Mouse (Mus musculus) lung, embryonic 15.5 days (tissue): ENCODE measurements around the gene Ccdc85b. TPM values are rescaled to one million over a fixed set of nuclear protein-coding genes. Genes with fewer than 3 reads are reported as not detected.
"Not testable (repeated sequence)": the region's sequence is repeated elsewhere in the genome, so short reads cannot be mapped to it uniquely, and the experiment has no call there.

Source experiments
- ATAC-seq: fragments of 200-750 bp; cut with Nextera tagmentation; 2 replicates; pipeline ENCODE4 v1.8.0; 2017; ENCODE audit warnings: moderate number of reproducible peaks, borderline replicate concordance; ENCODE audit not compliant: low FRiP score, low TSS enrichment; ENCODE audit errors: extremely low read depth
- H3K27ac ChIP-seq: fragments of 300-500 bp; sonication (generic); 2 replicates; pipeline ENCODE4 v1.5.1; 2015; ENCODE audit warnings: moderate library complexity, mild to moderate bottlenecking, inconsistent platforms
- H3K27me3 ChIP-seq: fragments of 300-500 bp; sonication (generic); 2 replicates; pipeline ENCODE4 v1.6.1; 2015; ENCODE audit warnings: inconsistent platforms
- H3K36me3 ChIP-seq: fragments of 300-500 bp; sonication (generic); 2 replicates; pipeline ENCODE4 v1.6.1; 2015; ENCODE audit warnings: inconsistent platforms
- H3K4me1 ChIP-seq: fragments of 300-500 bp; sonication (generic); 2 replicates; pipeline ENCODE4 v1.6.1; 2015; ENCODE audit warnings: inconsistent platforms
- H3K4me2 ChIP-seq: fragments of 300-500 bp; sonication (generic); 2 replicates; pipeline ENCODE4 v1.6.1; 2015; ENCODE audit warnings: inconsistent platforms, mild to moderate bottlenecking, moderate library complexity
- H3K4me3 ChIP-seq: fragments of 300-500 bp; sonication (generic); 2 replicates; pipeline ENCODE4 v1.5.1; 2015; ENCODE audit warnings: mild to moderate bottlenecking, inconsistent platforms
- H3K9ac ChIP-seq: fragments of 300-500 bp; sonication (generic); 2 replicates; pipeline ENCODE4 v1.6.1; 2015; ENCODE audit warnings: inconsistent platforms
- H3K9me3 ChIP-seq: fragments of 300-500 bp; sonication (generic); 2 replicates; pipeline ENCODE4 v1.6.1; 2016; ENCODE audit warnings: inconsistent platforms
- WGBS: fragments of 180-500 bp; shearing (Covaris S2); methylation state at CpG from one replicate; pipeline ENCODE4 v1.1.7; 2015; 5-methylcytosine and 5-hydroxymethylcytosine counted together
- polyA plus RNA-seq: library from polyadenylated mRNA; unstranded; fragments of >200 nt; fragmentation: Nextera tagmentation; extraction: Ambion mirVana; gene quantifications from 2 replicates; pipeline ENCODE4 v1.2.1, GENCODE M21; 2015

Gene Ccdc85b
- polyA plus RNA-seq, 1 experiment from 2014 or later, result 12.1 TPM

DNA sequence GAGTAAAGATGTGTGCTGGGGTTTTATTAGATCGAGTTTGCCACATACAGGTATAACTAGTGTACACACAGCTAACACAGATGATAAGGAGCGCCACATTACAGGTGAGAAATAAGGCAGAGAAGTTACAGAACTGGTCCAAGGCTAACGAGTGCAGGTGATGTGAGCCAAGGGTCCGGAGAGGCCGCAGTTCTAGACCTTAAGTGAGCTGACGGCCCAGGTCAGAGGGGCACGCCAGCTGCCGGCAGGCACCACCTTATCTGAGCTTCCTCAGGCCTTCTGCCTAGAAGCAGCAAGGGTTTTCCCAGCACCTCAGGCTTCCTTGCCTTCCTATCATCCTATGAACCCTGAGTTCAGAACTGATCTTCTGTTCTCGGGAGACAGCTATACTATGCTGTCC, 38.1 kb downstream of the Ccdc85b start:
- H3K9me3 ChIP-seq, result no peaks in the 10 kb centered on the region
- peaks cover 13% of the 10 kb centered on the region for H3K4me1 ChIP-seq
- H3K9ac ChIP-seq, result no peak overlapping the region
- H3K4me3 ChIP-seq, result no peak overlapping the region
- H3K27ac ChIP-seq, result no peak overlapping the region
- ATAC-seq, result no peak
- 83% methylated on average over 9 of the region's 9 CpGs for WGBS
- H3K36me3 ChIP-seq, result peaks cover 37% of the 10 kb centered on the region
- H3K4me2 ChIP-seq, result no peak overlapping the region
- H3K27me3 ChIP-seq, result no peaks in the 10 kb centered on the region

DNA sequence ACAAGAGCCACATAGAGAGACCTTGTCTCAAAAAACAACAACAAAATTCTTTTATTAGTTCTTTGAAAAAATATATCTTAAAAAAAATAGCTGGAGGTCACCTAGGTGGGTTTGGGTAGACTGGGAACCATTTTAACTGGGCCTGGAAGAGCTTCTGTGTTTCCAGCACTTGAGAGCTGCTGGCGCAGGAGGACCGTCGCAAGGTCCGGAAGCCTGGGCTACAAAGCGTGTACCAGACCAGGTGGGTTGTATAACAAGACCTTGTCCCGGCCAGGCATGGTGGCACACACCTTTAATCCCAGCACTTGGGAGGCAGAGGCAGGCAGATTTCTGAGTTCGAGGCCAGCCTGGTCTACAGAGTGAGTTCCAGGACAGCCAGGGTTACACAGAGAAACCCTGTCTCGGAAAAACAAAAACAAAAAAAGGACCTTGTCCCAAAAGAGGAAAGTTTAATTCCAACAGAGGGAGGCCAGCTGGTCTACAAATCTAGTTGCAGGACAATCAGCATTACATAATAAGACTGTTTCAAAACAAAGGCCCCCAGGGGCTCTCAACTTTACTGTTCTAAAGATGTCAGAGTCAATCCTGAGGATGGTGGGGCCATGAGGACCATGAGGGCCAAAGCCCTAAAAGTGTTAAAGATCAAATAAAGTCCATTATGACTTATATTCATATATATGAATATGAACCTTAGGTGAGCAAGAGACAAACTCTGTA, 38.8 kb downstream of the Ccdc85b start:
- no peak overlapping the region for H3K9ac ChIP-seq
- no peak overlapping the region for H3K4me3 ChIP-seq
- 93% methylated on average over 8 of the region's 8 CpGs for WGBS
- H3K27ac ChIP-seq, result no peak overlapping the region
- H3K27me3 ChIP-seq, result no peaks in the 10 kb centered on the region
- ATAC-seq, result no peak
- no peak overlapping the region for H3K4me2 ChIP-seq
- H3K36me3 ChIP-seq, result peaks cover 37% of the 10 kb centered on the region
- peaks cover 12% of the 10 kb centered on the region for H3K4me1 ChIP-seq
- H3K9me3 ChIP-seq, result no peaks in the 10 kb centered on the region

DNA sequence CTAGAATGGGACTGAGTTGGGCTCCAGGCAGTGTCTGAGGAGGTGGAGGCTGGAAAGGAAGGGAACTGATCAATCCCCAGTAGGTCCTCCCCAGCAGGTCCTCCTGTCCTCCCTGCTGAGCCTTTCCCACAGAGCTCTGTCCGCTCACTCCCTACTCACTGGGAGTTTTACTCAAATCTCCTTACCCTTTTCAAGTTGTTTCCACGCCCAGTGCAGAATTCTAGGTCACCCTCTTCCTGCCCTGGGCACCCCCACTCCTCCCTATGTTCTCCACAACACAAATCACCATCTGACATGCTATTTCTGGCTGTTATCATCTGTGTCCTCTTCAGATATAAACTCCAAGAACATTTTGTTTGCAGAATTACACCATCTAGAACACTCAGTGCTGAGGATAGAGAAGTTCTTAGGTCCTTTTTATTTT, 43.1 kb downstream of the Ccdc85b start:
- 0 out of 2 replicates have a peak, but pooled peaks cover 2% of the 10 kb centered on the region for H3K36me3 ChIP-seq
- no peaks in the 10 kb centered on the region for H3K9me3 ChIP-seq
- WGBS, result 51% methylated on average over 2 of the region's 2 CpGs
- H3K4me1 ChIP-seq, result no peaks in the 10 kb centered on the region; the same call in 1 of the 2 replicates
- no peak overlapping the region for H3K4me3 ChIP-seq
- no peak for ATAC-seq
- H3K27me3 ChIP-seq, result no peaks in the 10 kb centered on the region
- no peak overlapping the region for H3K27ac ChIP-seq
- no peak overlapping the region for H3K4me2 ChIP-seq
- no peak overlapping the region for H3K9ac ChIP-seq

DNA sequence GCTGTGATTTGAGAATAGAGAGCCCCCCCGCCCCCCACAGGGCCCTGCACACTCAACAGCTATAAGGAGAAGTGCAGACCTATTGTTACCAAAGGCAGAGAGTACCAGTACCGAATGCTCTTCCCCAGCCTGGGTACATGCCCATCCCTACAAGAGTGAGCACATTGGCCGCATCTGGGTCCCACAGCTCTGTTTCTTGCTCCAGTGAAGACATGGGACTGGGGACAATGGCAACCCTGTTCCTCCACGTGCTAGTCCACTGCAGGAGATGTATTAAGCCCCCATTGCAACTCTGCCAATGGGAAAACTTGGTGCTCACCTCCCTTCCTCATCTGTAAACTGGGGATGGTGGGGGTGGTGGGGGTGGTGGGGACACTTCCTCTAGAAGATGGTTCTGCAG, 43.9 kb downstream of the Ccdc85b start:
- Histone ChIP-seq H3K36me3 (no peaks in the 10 kb centered on the region), H3K9ac (no peak overlapping the region), H3K9me3 (no peaks in the 10 kb centered on the region), H3K4me1 (peaks cover 3% of the 10 kb centered on the region; the same call in 1 of the 2 replicates), H3K27ac (no peak overlapping the region), H3K27me3 (no peaks in the 10 kb centered on the region), H3K4me3 (no peak overlapping the region), H3K4me2 (no peak overlapping the region)
- 73% methylated on average over 4 of the region's 4 CpGs for WGBS
- ATAC-seq, result no peak

- H3K4me2 ChIP-seq, result no peak overlapping the region
- 52% methylated on average over 5 of the region's 5 CpGs for WGBS
- H3K36me3 ChIP-seq, result no peaks in the 10 kb centered on the region
- no peaks in the 10 kb centered on the region for H3K27me3 ChIP-seq
- no peaks in the 10 kb centered on the region for H3K9me3 ChIP-seq
- peaks cover 18% of the 10 kb centered on the region for H3K4me1 ChIP-seq
- H3K4me3 ChIP-seq, result no peak overlapping the region
- H3K9ac ChIP-seq, result no peak overlapping the region
- H3K27ac ChIP-seq, result no peak overlapping the region
- no peak for ATAC-seq
Observed at GRCm38 (mm10) chr19:5411961-5412360, 45.7 kb downstream of the Ccdc85b start.

GRCm38 (mm10) chr19:5410641-5411040, 47.1 kb downstream of the Ccdc85b start:
- Histone ChIP-seq H3K27me3 (no peaks in the 10 kb centered on the region), H3K4me3 (no peak overlapping the region), H3K36me3 (no peaks in the 10 kb centered on the region), H3K4me2 (no peak overlapping the region), H3K4me1 (peaks cover 18% of the 10 kb centered on the region), H3K9ac (no peak overlapping the region), H3K9me3 (no peaks in the 10 kb centered on the region), H3K27ac (no peak overlapping the region)
- ATAC-seq, result no peak
- WGBS, result 48% methylated on average over 5 of the region's 5 CpGs

- no peaks in the 10 kb centered on the region for H3K36me3 ChIP-seq
- WGBS, result 66% methylated on average over 5 of the region's 5 CpGs
- no peaks in the 10 kb centered on the region for H3K27me3 ChIP-seq
- H3K9ac ChIP-seq, result no peak overlapping the region
- no peak overlapping the region for H3K4me3 ChIP-seq
- no peaks in the 10 kb centered on the region for H3K9me3 ChIP-seq
- H3K4me2 ChIP-seq, result no peak overlapping the region
- peaks cover 18% of the 10 kb centered on the region for H3K4me1 ChIP-seq
- H3K27ac ChIP-seq, result peak overlapping the region; percentile 30; the same call in 1 of the 2 replicates
- ATAC-seq, result no peak
Observed at GRCm38 (mm10) chr19:5409068-5409467, 48.6 kb downstream of the Ccdc85b start.

DNA sequence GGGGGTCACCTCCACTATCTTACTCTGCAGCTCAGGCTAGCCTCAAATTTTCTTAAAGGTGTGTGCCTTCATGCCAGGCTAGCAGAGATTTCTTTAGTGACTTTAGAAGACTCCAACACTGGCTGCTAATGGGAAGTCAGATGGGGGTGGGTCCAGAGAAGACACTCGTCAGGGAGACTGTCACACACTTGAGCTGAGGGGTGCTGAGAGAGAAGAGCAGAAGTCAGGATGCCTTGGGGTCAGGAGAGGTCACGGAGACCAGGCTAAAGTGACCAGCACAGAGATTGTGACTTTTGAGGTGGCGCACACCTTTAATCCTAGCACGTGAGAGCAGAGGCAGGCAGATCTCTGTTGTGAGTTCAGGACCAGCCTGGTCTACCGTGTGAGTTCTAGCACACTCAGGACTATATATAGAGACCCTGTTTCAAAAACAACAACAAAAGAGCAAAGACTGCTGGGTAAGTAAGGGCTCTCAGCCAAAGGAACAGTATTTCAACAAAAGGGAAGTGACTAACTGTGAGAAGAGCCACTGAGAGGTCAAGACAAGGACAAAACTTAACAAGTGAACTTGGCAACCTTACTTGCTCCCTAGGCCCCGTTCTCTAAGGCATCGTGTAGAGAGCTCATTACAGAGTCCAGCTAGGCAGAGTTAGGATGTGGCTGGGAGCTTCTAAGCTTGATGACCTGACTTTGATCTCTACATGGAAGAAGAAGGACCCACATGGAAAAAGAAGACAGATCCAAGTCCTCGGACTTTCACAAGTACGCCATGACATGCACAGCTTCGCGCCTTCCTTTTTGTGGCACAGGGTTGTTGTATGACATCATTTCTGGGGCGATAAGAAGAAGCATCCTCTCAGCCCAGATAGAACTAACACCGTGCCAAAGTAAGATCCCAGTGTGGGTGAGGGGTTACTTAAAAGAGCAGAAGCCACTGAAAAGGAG, 49.4 kb downstream of the Ccdc85b start:
- H3K9ac ChIP-seq, result no peak overlapping the region
- no peak overlapping the region for H3K4me3 ChIP-seq
- H3K4me1 ChIP-seq, result peaks cover 18% of the 10 kb centered on the region
- H3K9me3 ChIP-seq, result no peaks in the 10 kb centered on the region
- ATAC-seq, result no peak
- no peaks in the 10 kb centered on the region for H3K36me3 ChIP-seq
- 73% methylated on average over 13 of the region's 13 CpGs for WGBS
- H3K27me3 ChIP-seq, result no peaks in the 10 kb centered on the region
- peak overlapping the region; percentile 30; the same call in 1 of the 2 replicates for H3K27ac ChIP-seq
- peak overlapping the region; percentile 81; the same call in 1 of the 2 replicates for H3K4me2 ChIP-seq

DNA sequence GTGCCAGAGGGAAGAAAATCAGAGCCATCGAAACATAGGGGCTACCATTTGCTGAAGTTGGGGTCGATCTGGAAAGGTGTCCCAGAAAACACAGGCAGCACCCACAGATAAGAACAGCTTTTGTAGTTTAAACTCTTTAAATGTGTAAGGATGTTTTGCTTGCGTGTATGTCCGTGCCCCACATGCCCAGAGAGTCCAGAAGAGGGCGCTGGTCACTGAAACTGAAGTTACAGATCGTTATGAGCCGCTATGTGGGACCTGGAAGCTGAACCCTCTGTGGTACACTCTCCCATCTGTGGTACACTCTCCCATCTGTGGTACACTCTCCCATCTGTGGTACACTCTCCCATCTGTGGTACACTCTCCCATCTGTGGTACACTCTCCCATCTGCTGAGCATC, 50.6 kb downstream of the Ccdc85b start:
- H3K4me2 ChIP-seq, result peak overlapping the region; percentile 81
- peaks cover 18% of the 10 kb centered on the region for H3K4me1 ChIP-seq
- peak overlapping the region; percentile 64 for H3K9ac ChIP-seq
- peak; percentile 49; the same call in 1 of the 2 replicates for ATAC-seq
- H3K36me3 ChIP-seq, result no peaks in the 10 kb centered on the region
- H3K27ac ChIP-seq, result peak overlapping the region; percentile 91
- peak overlapping the region; percentile 63 for H3K4me3 ChIP-seq
- H3K9me3 ChIP-seq, result no peaks in the 10 kb centered on the region
- H3K27me3 ChIP-seq, result no peaks in the 10 kb centered on the region
- 14% methylated on average over 7 of the region's 7 CpGs for WGBS

GRCm38 (mm10) chr19:5406531-5407126, 51.1 kb downstream of the Ccdc85b start:
- H3K4me1 ChIP-seq, result peaks cover 18% of the 10 kb centered on the region
- not testable (repeated sequence) for H3K27me3 ChIP-seq, H3K36me3 ChIP-seq, H3K9me3 ChIP-seq
- peak overlapping the region; percentile 64 for H3K9ac ChIP-seq
- peak overlapping the region; percentile 91 for H3K27ac ChIP-seq
- H3K4me2 ChIP-seq, result peak overlapping the region; percentile 81
- ATAC-seq, result peak; percentile 73; the same call in 1 of the 2 replicates
- H3K4me3 ChIP-seq, result peak overlapping the region; percentile 63
- WGBS, result 16% methylated on average over 25 of the region's 25 CpGs

DNA sequence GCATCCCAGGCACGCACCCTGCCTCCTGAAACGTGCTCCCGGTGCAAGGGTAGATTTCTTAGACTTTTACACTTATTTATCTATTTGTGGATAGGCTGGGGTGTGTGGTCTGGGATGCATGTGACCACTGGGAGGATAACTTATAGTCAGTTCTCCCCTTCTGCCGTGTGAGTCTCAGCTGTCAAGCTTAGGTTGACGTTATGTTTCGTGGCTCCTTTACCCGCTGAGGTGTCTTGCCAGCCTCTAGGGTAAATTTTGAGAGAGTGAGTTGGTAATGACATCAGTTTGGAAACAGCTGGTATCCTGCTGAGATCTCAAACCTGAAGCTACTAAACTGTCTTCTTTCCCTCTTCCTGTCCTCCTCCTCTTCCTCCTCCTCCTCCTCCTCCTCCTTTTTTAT, 51.8 kb downstream of the Ccdc85b start:
- WGBS, result 22% methylated on average over 7 of the region's 7 CpGs
- Histone ChIP-seq H3K4me3 (peak overlapping the region; percentile 34), H3K27ac (peak overlapping the region; percentile 25), H3K9me3 (no peaks in the 10 kb centered on the region), H3K4me2 (peak overlapping the region; percentile 52), H3K9ac (peak overlapping the region; percentile 30), H3K4me1 (peaks cover 18% of the 10 kb centered on the region), H3K36me3 (no peaks in the 10 kb centered on the region), H3K27me3 (no peaks in the 10 kb centered on the region)
- no peak for ATAC-seq
